Mouse (Mus musculus): ENCODE data around the gene Magi1.

DNA sequence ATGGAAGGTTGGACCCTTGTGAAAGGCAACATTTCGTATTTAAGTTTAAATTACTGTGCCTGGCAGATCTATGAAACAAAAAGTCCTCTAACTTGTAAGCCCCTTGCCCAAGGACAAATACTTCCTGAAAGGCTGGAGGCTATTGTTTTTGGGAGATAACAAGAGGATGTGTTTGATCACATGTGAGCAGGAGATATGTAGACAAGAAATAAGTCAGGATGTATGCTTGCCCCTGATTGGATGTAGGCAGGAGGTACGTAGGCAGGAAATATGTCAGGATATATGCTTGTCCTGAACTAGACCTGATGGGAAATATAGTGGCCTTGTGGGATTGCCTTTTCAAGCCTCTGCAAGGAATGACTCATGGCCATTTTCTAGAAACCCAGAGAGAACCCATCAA, 84.0 kb downstream of the Magi1 start:
- TF ChIP-seq POLR2A (IDR thresholded peaks at IDR 0.05; ENCODE audit: insufficient read depth, low read depth, low read length), result no peak
- TF ChIP-seq CTCF (IDR thresholded peaks at IDR 0.05; ENCODE audit: insufficient read depth, low read depth, low read length), result no peak

All from olfactory bulb, adult 2 months (tissue).